Mouse (Mus musculus): ENCODE results near the gene Klk6. TPM values are rescaled to one million over a fixed set of nuclear protein-coding genes. Genes with fewer than 3 reads are reported as not detected.
A peak's percentile ranks its signal among the peaks of the same experiment; 100 is the strongest.

Klk6 gene
- total RNA-seq, 2 experiments from 2014 or later: 1.6 to 1.9 TPM

DNA sequence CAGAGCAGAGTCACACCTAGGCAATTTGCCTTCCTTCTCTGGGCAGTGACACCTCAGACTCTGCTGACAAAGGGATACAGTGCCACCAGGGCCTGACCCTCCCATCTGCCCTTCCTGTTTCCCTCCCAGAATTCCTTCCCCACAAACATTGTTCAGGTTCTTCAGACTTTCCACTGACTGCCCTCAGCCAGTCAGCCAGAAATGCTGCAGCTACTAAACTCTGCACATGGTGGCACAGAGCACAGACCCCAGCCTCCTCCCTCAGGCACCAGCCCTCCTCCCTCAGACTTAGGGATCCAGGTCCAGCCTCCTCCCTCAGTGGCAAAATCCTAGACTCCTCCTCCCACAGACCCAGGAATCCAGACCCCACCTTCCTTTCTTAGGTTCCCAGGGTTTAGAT lies 7.6 kb upstream of the Klk6 start:
- no peak for DNase-seq (ENCODE audit: low spot score in 2 of 2)

DNA sequence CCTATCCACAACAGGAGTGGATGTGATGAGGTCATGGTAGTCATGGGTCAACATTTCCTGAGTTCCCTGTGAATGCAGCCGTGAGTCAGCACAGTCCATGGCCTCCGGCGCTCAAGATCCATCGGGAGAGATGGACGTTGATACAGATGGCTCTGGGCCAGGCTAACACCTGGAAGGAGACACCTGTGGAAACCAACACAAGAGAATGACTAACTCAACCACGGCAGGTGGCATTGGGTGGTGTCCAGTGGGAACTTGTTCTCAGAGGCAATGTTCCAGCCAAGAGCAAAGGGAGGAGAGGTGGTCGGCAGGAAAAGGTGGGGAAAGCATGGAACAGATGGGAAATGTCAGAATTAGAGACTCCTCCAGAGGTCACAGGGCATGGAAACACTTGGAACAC lies 2.7 kb upstream of the Klk6 start:
- no peak for DNase-seq (ENCODE audit: low spot score in 2 of 2)

DNA sequence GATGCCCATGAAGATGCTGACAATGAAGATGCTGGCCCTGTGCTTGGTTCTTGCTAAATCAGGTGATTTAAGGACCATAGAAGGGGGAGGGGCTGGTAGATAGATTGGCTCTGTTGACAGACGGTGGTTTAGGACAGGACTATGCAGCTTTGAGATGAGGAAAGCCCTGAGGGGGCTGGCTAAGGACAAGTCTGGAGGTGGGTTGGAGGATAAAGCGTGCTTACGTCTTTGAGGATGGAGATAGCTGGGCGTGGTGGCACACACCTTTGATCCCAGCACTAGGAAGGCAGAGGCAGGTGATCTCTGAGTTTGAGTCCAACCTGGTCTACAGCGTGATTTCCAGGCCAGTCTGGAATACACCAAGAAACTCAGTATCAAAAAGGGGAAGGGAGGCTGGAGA lies 1.8 kb downstream of the Klk6 start:
- DNase-seq (ENCODE audit: low spot score in 2 of 2): no peak

DNA sequence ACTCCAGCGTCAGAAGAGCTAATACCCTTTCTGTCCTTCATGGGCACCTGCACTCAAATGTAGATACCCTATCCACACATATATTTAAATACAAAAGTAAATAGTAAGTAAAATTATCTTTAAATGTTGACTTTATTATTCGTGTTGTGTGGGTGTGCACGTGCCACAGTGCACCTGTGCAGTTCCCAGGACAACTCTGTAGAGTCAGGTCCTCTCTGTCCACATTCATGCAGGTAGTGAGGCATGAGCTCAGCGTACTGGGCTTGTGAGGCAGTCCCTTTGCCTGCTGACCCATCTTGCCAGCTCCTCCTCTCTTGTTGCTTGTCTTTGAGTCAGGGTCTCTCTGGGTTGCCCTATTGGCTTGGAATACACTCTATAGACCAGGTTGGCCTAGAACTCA lies 3.4 kb downstream of the Klk6 start:
- no peak for DNase-seq (ENCODE audit: low spot score in 2 of 2)

DNA sequence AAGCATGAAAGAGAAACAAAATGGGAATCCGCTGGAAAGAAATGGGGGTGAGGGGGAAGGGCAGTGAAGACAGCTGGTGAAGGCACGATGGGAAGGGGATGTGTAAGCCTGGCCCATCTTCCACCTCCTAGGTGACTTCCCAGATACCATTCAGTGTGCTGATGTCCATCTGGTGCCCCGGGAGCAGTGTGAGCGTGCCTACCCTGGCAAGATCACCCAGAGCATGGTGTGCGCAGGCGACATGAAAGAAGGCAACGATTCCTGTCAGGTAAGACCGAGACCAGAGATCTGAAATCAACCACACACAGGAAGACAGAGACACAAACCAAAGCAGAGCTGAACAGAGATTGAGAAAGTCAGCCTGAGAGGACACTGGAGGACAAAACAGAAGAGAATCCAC lies 4.7 kb downstream of the Klk6 start:
- no peak for DNase-seq (ENCODE audit: low spot score in 2 of 2)

DNA sequence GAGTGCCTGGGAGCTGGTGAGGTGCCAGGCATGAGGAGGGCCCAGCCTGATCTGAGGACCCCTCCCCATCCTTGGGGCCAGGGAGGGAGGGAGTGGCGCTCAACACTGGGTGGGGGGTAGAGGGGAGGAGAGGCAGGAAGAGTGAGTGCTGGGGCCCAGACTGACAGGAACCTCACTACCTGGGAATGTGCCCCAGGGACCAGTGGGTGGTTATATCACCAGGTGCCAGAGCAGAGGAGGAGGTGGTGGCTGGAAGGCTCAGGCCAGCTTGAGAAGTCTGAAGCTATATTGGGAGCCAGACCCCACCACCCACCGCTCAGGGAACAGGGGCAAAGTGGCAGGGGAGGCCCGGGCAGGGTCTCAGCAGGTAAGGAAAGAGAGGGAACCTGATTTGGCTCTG lies 17.4 kb downstream of the Klk6 start, which contains the start of gene Klk5:
Klk5 (plus strand) TSS at position 271 of the 400 bp plus-strand sequence.
- DNase-seq (ENCODE audit: low spot score in 2 of 2): no peak

DNA sequence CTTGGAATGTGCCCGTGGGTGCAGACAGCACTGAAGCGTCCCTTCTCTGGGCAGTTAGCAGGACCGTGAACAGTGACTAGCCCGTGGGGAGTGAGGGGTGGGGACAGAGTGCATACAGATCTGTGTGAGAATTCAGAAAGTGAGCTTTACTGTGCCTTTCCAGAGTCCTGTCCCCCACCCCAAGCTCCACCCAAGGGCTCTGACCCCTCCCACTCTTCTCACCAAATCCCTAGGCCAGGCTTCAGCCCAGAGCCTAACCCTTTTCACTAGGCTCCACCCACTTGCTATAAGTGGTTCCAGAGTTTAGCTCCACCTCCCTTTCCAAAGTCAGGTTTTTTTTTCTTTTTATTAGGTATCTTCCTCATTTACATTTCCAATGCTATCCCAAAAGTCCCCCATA lies 19.5 kb downstream of the Klk6 start:
- no peak for DNase-seq (ENCODE audit: low spot score in 2 of 2)

DNA sequence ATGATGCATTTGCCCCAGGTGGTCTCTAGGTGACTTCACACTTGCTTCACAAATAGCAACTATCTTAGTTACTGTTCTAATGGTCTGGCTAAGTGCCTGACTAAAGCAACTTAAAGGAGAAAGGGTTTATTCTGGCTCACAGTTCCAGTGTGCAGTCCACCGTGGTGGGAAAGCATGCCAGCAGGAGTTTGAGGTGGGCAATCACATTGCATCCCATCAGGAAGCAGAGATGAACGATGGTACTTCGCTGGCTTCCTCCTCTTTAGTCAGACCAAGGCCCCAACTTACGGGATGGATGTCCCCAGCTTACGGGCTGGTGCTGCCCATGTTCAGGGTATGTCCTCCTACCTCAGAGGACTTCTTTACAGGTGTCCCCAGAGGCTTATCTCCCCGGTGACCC lies 27.3 kb downstream of the Klk6 start:
- DNase-seq (ENCODE audit: low spot score in 2 of 2): no peak

DNA sequence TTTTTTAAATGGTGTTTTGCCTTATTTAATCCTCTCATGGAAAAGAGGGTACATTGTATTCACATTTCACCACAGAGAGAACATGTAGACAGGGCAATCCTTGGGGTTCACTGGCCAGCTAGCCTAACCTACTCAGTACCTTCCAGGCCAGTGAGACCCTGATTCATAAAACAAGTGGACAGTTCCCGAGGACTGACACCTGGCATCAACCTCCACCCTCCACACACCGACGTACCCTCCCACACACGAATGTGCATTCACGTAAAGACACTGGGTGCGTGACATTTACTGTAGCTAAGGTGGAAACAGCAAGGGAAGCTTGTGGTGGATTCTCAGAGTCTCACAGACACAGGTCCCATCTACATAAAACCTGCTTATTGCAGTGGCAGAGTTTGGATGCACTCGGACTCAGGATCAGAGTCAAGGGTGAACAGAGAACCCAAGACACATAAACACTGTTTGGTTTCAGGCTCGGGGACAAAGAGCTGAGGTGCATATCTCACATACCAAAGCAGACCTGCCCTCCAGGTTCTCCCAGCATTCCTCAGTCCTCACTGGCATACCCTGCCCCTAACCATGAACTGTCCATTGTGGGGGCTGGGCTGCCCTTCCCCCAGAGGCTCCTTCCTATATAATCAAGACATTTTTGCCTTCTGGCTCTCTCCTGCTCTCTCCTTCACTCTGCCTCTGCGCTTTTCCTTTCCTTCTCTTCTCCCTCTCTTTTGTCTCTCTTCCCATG lies 30.5 kb downstream of the Klk6 start:
- DNase-seq (ENCODE audit: low spot score in 2 of 2): no peak

DNA sequence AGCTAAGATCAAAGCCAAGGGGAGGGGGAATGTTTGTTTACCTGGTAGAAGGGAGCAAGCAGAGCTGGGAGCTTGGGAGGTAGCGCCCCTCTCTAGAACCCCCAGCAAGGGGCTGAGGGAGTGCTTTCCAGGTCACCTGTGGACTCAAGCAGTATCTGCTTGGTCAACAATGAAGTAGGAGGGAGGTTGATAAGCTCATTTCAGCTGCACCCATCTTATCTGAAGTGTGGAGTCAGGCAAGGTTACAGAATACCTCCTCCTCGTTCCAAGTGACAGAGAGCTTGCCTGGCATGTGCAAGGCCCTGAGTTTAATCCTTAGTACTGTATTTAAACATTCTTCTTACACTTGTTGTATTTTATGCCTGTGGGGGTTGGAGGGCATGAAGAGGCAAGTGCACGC lies 31.4 kb downstream of the Klk6 start:
- DNase-seq (ENCODE audit: low spot score in 2 of 2): no peak

DNA sequence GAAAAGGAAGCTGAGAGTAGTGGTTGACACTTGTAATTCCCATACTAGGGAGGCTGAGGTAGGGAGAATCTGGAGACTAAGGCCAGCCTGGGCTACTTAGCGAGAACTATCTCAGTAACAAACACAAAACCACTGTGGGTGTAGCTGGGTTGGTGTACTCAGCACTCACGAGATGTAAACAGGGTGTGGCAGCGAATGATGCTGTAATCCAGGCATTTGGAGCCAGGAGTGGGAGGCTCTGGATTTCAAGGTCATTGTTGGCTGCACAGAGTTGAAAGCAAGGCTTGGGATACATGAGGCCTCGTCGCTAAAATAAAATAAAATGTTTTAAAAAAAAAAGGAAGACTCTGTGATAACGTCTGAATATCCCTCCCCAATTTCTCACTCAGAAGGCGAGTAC lies 32.0 kb downstream of the Klk6 start:
- DNase-seq (ENCODE audit: low spot score in 2 of 2): no peak

DNA sequence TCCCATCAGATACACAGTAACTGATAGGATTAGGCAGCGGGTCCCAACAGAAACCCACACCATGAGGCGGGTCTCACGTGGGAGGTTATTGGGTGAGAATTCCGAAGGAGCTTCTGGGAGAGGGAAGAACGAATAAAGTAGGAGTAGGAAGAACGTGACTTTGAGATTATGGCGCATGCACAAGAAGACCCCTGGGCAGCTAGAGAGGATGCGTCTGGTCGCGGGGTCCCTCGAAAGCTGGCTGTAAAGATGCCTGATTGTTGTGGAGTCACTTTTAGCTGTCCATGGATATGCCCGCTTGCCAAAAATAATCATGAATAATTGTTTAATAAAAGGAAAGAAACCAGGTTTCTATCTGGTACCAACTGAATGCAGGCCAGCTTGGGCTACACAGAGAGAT lies 33.2 kb downstream of the Klk6 start:
- DNase-seq (ENCODE audit: low spot score in 2 of 2): no peak

DNA sequence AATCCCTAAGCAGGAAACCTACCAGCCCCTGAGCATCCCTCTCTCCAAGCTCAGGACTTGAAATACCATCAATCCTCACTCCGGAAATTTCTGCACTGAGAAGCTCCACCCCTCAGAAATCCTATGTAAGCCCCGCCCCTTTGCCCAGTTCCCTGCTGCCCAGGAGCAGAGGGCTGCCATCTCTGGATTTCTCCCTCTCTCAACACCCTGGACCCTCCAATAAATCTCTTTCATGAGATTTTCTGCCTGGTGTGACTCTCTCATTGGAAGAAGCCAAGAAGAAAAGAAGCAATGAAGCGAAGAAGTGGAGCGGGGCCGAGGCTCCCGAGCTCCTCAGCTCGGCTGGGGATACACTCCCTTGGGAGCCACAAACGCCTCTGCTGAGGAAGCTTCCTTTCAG lies 36.1 kb downstream of the Klk6 start:
- DNase-seq (ENCODE audit: low spot score in 2 of 2): no peak

DNA sequence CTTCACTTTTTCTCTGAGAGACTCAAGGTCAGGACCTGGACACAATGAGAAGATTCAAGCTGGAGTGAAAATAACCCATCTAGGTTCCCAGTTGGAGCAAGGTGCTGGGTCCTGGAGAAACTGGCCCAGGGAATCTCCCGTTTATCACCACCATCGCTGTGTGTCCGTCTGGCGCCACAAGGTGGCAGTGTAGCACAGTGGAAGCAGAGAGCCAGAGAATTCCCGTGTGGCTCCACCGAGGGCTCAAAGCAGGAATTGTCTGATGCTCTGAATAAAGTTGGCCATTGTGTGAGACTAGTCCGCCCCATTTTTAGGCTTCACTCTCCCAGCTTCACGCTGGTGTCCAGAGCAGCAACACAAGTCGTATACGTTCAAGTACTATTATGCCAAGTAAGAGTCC lies 48.9 kb downstream of the Klk6 start:
- DNase-seq (ENCODE audit: low spot score in 2 of 2): peak; percentile 71 to 80

DNA sequence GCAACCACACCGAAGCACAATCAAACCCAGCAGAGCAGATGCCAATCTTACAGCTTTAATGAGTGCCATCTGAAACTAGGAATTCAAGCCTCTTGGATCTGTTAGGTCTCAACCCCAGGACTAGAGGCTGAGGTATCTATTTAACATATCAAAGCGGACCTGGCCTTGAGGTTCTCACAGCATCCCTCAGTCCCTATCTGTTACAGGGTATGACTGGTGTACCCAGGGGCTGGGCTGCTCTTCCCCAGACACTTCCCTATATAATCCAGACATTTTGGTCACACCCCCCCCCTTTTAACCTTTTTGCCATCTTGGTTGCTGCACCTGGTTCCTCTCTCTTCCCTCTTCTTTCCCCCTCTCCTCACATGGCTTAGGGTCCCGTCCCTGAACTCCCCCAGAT lies 49.4 kb downstream of the Klk6 start:
- DNase-seq (ENCODE audit: low spot score in 2 of 2): no peak

DNA sequence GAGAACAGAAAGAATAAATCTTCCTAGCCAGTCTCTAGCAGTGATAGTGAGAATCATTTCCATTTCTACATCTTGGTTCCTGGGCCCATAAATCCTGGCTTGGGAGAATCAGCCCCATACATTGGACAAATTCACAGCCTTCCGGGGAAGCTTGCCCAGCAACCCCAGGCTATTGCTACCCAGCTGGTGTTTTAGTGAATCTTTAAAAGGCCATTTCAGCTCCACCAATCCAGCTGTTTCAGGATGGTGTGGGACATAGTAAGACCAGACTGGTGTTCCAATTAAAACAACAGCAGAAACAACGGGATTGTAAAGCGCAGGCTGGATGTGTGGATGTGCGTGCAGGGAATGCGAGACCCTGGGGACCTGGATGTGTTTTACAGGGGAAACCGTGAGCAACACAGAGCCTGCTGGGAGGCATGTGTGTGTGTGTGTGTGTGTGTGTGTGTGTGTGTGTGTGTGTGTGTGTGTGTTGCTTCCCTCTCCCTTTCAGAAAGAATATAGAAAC lies 50.6 kb downstream of the Klk6 start:
- no peak for DNase-seq (ENCODE audit: low spot score in 2 of 2)

DNA sequence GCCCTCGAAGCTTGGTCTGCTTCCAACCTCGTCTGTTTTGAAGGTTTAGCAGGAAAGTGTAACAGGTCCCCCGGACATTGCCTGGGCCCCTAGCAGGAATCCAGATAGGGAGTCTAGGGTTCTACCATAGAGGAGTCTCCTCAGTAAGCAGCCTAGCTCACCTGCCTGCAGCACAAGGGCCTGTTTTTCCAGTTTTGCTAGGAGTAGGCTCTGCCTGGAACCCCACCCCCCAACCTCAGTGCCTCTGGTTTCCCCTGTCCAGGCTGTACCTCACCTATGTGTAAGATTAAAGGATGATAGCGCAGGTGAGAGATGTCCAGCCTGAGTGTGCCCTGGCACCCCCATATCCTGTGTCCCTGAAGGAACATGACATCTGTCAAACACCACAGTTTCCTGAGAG lies 52.1 kb downstream of the Klk6 start:
- no peak for DNase-seq (ENCODE audit: low spot score in 2 of 2)

DNA sequence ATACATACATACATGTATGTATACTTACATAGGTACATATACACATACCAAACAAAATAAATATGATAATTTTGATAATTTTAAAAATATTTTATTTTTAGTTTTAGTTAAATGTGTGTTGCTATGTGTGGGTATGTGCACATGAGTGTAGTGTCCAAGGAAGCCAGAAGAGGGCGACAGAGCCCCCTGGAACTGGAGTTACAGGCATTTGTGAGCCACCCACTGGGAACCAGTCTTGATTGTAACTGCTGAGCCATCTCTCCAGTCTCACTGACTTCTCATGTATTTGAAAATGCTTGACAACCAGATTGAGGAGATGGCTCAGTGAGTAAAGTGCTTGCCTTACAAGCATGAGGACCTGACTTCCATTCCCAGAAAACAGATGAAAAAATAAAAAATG lies 54.0 kb downstream of the Klk6 start:
- no peak for DNase-seq (ENCODE audit: low spot score in 2 of 2)

DNA sequence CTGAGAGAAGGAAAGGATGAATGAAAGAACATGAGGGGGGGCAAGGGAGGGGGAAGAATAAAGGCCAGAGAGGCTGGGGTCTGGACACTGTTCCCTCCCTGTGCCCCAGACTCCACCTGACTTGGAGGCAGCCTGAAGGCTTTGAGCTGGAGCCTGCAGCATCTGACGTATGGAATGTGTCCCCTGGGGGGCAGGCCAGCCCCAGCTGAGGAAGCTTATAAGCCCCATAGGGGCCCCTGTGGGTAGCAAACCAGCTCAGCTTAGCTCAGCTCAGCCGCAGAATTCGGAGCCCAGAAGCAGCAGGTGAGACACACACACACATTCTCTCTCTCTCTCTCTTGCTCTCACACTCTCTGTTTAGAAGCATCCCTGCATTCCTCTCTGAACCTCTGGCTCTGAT lies 56.6 kb downstream of the Klk6 start, which contains the start of gene Klk4:
Klk4 (plus strand) TSS at position 249 of the 400 bp plus-strand sequence.
- DNase-seq (ENCODE audit: low spot score in 2 of 2): no peak
